ENCODE assay signal across 10 mouse cellular contexts in the genomic region with DNA sequence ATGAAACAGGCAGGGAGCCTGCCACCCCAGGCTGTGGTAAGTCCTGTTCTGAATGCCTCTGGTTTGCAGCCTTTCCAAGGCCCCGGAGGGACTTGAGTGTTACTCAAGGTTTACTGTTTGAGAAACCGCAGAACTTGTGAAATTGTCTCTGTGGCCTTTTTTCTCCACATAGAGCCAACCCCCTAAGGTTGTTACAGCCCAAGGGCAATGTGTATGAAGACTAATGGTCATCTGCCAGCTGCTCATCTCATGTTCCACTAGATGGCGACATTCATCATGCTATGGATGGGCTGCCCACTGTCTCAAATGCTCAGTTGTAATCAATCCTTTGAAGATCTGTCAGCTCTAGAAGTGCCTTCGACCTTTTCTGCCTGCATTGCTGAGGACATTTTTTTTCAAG. TPM values are rescaled to one million over a fixed set of nuclear protein-coding genes. Genes with fewer than 3 reads are reported as not detected.
DNase-seq lines count a peak whose midpoint lies in the region; ATAC-seq and TF ChIP-seq lines count a peak whose summit lies in the region.
"Had no signal": no experiment of that assay in that cellular context is flagged by ENCODE, and none has a peak within 500 bp of the region (broad histone marks: within the 10 kb centered on the region; RNA-seq: fewer than 3 reads in every experiment).

No protein-coding gene starts in this region.

- H3K4me1 ChIP-seq in thymus, adult 2 months (replicated peaks; ENCODE audit: control insufficient read depth, insufficient read depth, low read length): no peaks in the 10 kb centered on the region
- no peaks in the 10 kb centered on the region for H3K4me1 ChIP-seq in limb, embryonic 14.5 days (ENCODE audit: control insufficient read depth, insufficient read depth, low read length)

- H3K36me3 ChIP-seq in thymus, adult 2 months (ENCODE audit: control insufficient read depth, insufficient read depth, low read length): no peaks in the 10 kb centered on the region
- H3K36me3 ChIP-seq in limb, embryonic 14.5 days (ENCODE audit: control insufficient read depth, insufficient read depth, low read length): no peaks in the 10 kb centered on the region

- H3K9ac ChIP-seq in limb, embryonic 14.5 days (ENCODE audit: low read depth, low read length, severe bottlenecking): no peak overlapping the region

- H3K4me2 ChIP-seq in limb, embryonic 14.5 days (replicated peaks; ENCODE audit: low read depth, low read length, severe bottlenecking): no peak overlapping the region

- TF ChIP-seq POLR2A in thymus, adult 2 months (IDR thresholded peaks at IDR 0.05; ENCODE audit: control insufficient read depth, extremely low read depth, insufficient read depth, low read length, poor library complexity): no peak
- TF ChIP-seq POLR2A in limb, embryonic 14.5 days (IDR thresholded peaks at IDR 0.05; ENCODE audit: borderline replicate concordance, extremely low read depth, insufficient read depth, insufficient read length): no peak

- ATAC-seq in limb, embryonic 14.5 days (ENCODE audit: low FRiP score, low read depth): no peak

- no peak overlapping the region for H3K4me3 ChIP-seq in thymus, adult 2 months (ENCODE audit: control insufficient read depth, insufficient read depth, low read length)
- no peak overlapping the region for H3K4me3 ChIP-seq in limb, embryonic 14.5 days (replicated peaks; ENCODE audit: low read length)

- no peaks in the 10 kb centered on the region for H3K27me3 ChIP-seq in thymus, adult 2 months (ENCODE audit: control insufficient read depth, insufficient read depth, low read length)
- no peaks in the 10 kb centered on the region for H3K27me3 ChIP-seq in limb, embryonic 14.5 days (ENCODE audit: control insufficient read depth, insufficient read depth, low read length)

- peak; percentile 9 for DNase-seq in heart, adult 8-10 months (ENCODE audit: low spot score)
- no peak for DNase-seq in heart, adult 9 months (ENCODE audit: low spot score in 2 of 2)
- DNase-seq in thymus, adult 2 months: peak; percentile 8
- no peak for DNase-seq in thymus, postnatal 36 days
- DNase-seq in embryo, embryonic 11 days: peak; percentile 57
- peak; percentile 4 for DNase-seq in limb, embryonic 14.5 days (ENCODE audit: low spot score)
- no peak for DNase-seq in urinary bladder, adult 18-20 months (ENCODE audit: low spot score in 2 of 2)
- DNase-seq in cerebellum, adult 18-20 months: no peak

- no peaks in the 10 kb centered on the region for H3K9me3 ChIP-seq in limb, embryonic 14.5 days (ENCODE audit: control insufficient read depth, low read length)

- no peak for TF ChIP-seq CTCF in thymus, adult 2 months (IDR thresholded peaks at IDR 0.05; ENCODE audit: borderline replicate concordance, control insufficient read depth, extremely low read depth, insufficient read depth, low read length, poor library complexity)

- no peak overlapping the region for H3K27ac ChIP-seq in thymus, adult 2 months (ENCODE audit: control insufficient read depth, insufficient read depth, low read length)
- no peak overlapping the region for H3K27ac ChIP-seq in limb, embryonic 14.5 days (replicated peaks; ENCODE audit: low read depth, low read length)

- WGBS in thymus, adult 2 months: 15% methylated on average over 4 of the region's 4 CpGs
- WGBS in limb, embryonic 14.5 days: 30% methylated on average over 4 of the region's 4 CpGs

RNA-seq across cellular contexts. Expression of gene Serpinb12, which starts 32.8 kb away (rescaled TPM):
- total RNA-seq in heart, adult 8-10 months (2022): not detected
- 0.55 and 0.92 TPM in 2 replicates for polyA plus RNA-seq in thymus, adult 2 months (2012; rRNA removed)
- polyA plus RNA-seq in limb, embryonic 14.5 days (2012; rRNA removed): 2.9 and 4.9 TPM in 2 replicates
- polyA plus RNA-seq in limb, embryonic 14.5 days (2014; fragmentation: Nextera tagmentation; extraction: Ambion mirVana): 8.1 and 17.9 TPM in 2 replicates
- total RNA-seq: left cerebral cortex, postnatal 10 days had no signal
- polyA plus RNA-seq: small intestine, adult 2 months had no signal

RNA-seq across cellular contexts. Expression of gene Serpinb5, which starts 40.4 kb away (rescaled TPM):
- under 1 TPM in 1 of 4 experiments, not detected in 3; 0.28 TPM for total RNA-seq in heart, adult 8-10 months (2022)
- 1.0 and 1.3 TPM in 2 replicates for polyA plus RNA-seq in thymus, adult 2 months (2012; rRNA removed)
- 1.2 and 2.7 TPM in 2 replicates for polyA plus RNA-seq in limb, embryonic 14.5 days (2012; rRNA removed)
- polyA plus RNA-seq in limb, embryonic 14.5 days (2014; fragmentation: Nextera tagmentation; extraction: Ambion mirVana): 8.9 and 16.1 TPM in 2 replicates
- total RNA-seq: left cerebral cortex, postnatal 10 days had no signal

Comparison
In these comparisons a context has a peak if more than half of its experiments do, and no peak if none do; other contexts are left out.
1. DNase-seq: peak in heart, adult 8-10 months (single experiment), thymus, adult 2 months (single experiment), embryo, embryonic 11 days (single experiment) and limb, embryonic 14.5 days (single experiment); none in heart, adult 9 months (0 of 2), thymus, postnatal 36 days (0 of 2), urinary bladder, adult 18-20 months (0 of 2) and cerebellum, adult 18-20 months (0 of 2).